Mouse (Mus musculus) heart, postnatal 0 days (tissue): ENCODE data around the gene Spta1.

Experiments used
- CTCF ChIP-seq: IDR thresholded peaks from 2 replicates; pipeline ENCODE4 v1.5.1; 2016; ENCODE audit warnings: antibody characterized with exemption, control low read depth, low read depth
- EP300 ChIP-seq: IDR thresholded peaks from 2 replicates; pipeline ENCODE4 v1.6.1; 2016; ENCODE audit warnings: antibody characterized with exemption, low read depth

GRCm38 (mm10) chr1:174158512-174158911 lies 14.1 kb upstream of the Spta1 start:
- no peak for TF ChIP-seq CTCF
- no peak for TF ChIP-seq EP300
